Mouse (Mus musculus) mouse embryonic stem cell (cell line): ENCODE measurements around the gene Nol3.
"Not testable (repeated sequence)": the region's sequence is repeated elsewhere in the genome, so short reads cannot be mapped to it uniquely, and the experiment has no call there.

Experiments used
- in situ Hi-C, 2 experiments: fragments of 300-500 bp; cut with MboI; formaldehyde crosslinking; loops; 1 replicate in 1 of 2; 3 replicates in 1 of 2; pipeline ENCODE4 v1.14.3; 2019 to 2020; ENCODE audit warnings: low sequenced_read_pairs in 2 of 2, low pct_unique_long_range_greater_than_20kb in 1 of 2, mixed read lengths in 1 of 2; ENCODE audit not compliant: unreplicated experiment in 1 of 2

Nol3 gene

DNA sequence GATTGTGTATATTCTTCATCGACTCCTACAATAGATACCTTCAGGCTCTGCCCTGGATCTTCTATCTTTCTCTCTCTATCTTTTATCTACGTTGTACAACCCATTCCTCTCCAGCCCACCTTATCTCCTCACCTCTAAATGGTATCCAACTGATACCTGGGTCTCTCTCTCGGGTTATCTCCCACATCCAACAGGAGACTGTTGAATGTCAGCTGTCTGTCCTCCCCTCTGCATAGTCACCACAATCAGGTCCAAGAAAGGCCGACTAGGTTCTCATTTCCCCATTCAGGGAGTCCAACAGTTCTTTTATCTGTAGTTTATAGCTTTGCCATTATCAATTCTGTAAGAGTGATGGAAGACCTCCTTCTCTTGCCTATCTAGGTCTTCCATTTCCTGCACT, 6.3 kb downstream of the Nol3 start:
- in situ Hi-C loops = loop anchor here (10.0 kb wide), 3 partner anchors 147 to 217 kb away; partner anchors contain the start of gene Ces4a (in 1 of the 2)

DNA sequence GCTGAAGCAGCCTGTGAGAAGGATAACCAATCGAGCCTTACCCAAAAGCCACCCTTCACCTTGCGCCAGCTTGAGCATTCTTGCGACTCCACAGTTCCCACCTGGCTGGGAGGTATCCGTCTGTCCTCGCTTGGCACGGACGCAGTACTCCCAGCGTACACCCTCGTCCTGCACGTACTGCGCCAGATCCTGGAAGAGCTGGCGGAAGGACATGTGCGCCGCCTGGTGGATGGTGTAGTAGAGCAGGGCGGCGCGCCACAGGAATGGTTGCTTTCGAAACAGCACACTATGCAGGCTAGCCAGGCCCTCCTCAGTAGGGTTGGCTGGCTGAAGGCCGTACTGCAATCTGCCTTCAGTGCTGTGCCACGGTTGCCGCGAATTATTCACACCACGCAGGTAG, 7.1 kb downstream of the Nol3 start:
- in situ Hi-C loops = loop anchor here (10.0 kb wide), 3 partner anchors 148 to 218 kb away; partner anchors contain the start of gene Ces4a (in 1 of the 2)

DNA sequence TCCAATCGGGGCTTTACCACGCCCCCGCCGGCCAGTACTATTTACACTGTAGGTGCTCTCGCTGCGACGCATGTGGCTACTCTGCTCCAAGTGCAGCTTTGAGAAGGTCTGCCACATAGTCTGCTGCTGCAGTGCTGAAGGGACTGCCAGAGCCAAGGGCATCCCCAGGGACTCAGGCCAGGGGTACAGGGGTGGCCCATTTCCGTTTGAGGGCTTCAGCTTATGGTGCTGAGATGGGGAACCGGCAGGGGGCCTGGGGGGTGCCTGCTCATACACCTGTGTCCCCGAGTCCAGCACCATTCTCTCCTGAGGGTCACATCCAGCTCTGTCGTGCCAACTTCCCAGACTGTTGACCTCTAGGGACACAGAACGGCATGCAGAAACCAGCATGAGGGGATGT, 9.6 kb downstream of the Nol3 start:
- in situ Hi-C loops = loop anchor here (10.0 kb wide), 3 partner anchors 151 to 221 kb away; partner anchors contain the start of gene Ces4a (in 1 of the 2)

DNA sequence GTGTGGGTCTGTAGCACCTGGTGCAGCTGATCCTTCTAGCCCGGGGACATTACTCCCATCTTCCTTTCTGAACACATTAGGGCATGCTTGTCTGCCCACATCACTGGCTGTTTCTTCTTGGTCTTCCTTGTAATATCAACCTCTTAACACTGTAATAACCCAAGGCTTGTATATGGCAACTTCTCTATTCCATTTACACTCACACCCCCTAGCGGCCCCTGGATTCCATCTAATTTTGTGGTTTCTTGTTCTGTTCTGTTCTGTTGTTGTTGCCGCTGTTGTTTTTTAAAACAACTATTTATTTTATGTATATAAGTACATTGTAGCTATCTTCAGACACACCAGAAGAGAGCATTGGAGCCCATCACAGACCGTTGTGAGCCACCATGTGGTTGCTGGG, 11.0 kb downstream of the Nol3 start:
- in situ Hi-C loops = loop anchor here (10.0 kb wide), 3 partner anchors 152 to 222 kb away; partner anchors contain the start of gene Ces4a (in 1 of the 2)

DNA sequence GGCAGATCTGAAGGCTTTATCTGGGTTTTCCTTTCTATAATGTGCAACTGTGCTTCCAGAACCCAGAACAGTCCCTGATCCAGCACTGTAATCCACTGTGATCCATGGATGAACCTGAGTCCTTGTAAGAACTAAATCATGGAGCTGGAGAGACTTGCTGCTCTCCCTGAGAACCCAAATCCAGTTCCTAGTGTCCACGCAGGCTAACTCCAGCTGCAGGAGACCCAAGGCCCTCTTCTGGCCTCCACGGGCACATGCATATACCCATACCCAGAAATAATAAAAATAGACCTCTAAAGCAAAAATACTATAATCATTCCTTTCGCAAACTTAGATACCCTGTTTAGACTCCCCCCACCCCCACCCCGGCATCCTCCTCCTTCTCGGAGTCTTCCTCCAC, 12.3 kb downstream of the Nol3 start:
- in situ Hi-C loops = loop anchor here (10.0 kb wide), 3 partner anchors 153 to 223 kb away; partner anchors contain the start of gene Ces4a (in 1 of the 2)

DNA sequence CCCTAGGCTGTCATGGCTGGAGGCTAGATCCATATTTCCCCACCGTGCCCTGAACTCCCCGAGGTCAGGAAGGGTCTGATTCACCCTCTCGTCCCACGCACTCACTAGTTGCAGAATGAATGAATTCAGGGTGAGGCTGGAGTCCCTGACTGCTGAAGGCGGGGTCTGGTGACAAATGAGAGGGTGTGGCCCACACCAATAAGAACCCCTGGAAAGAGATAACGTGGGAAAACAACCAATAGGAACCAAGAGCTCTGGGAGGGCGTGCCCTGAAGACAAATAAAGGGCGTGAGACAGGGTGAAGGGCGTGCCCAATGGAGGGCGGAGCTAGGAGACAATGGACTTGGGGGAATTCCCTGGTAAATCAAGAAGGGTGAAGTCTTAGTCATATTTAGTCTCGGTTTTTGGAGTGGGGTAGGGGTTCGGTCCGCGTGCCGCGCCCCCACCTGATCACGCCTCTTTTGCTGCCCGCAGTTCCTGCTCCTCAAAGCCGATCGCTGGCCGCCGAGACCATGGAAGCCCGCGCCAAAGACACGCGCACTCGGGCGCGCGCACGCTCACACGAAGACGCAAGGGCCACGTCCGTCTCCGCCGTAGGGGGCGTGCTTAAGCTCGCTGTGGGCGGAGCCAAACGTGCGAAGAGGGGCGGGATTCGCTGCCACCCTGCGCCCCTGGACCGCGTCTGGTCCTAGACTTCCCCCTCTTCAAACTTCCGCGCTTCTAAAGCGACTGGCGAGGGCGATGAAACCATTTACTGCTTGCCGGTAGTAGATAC, 13.2 kb downstream of the Nol3 start:
- in situ Hi-C loops = loop anchor here (10.0 kb wide), 3 partner anchors 154 to 224 kb away; partner anchors contain the start of gene Ces4a (in 1 of the 2)

DNA sequence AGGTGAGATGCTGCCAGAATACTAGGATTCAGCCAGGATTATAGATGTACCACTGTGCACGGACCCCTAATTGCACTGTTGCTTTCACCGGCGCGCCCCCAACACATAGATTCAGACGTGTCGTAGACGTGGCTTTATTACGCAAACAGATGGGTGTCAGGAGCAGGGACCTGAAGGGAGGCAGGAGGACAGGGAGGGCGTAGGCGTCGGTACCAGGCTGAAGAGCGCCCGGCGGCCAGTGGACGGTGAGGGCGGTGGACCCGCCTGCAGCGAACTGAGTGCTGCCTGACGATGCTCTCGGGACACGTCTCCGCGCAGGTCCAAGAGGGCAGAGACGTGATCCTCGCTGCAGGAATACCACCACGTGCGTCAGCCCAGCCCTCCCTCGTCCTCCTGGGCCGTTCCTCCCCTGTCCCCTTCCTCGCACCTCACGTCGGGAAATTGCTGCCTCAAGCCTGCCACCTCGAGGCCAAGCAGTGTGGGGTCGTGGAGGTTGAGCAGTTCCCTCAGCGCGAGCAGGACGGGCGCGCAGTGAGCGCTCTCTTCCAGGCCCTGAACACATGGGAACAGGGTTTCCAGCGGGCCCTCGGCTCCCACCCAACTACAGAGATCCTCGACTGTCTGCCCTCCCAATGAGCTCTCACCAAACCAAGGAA, 14.0 kb downstream of the Nol3 start, which contains the start of gene 4931428F04Rik:
Gene 4931428F04Rik (minus strand): TSS at position 60 of the 656 bp plus-strand sequence.
- in situ Hi-C loops = loop anchor here (10.0 kb wide), 3 partner anchors 155 to 225 kb away; partner anchors contain the start of gene Ces4a (in 1 of the 2)

DNA sequence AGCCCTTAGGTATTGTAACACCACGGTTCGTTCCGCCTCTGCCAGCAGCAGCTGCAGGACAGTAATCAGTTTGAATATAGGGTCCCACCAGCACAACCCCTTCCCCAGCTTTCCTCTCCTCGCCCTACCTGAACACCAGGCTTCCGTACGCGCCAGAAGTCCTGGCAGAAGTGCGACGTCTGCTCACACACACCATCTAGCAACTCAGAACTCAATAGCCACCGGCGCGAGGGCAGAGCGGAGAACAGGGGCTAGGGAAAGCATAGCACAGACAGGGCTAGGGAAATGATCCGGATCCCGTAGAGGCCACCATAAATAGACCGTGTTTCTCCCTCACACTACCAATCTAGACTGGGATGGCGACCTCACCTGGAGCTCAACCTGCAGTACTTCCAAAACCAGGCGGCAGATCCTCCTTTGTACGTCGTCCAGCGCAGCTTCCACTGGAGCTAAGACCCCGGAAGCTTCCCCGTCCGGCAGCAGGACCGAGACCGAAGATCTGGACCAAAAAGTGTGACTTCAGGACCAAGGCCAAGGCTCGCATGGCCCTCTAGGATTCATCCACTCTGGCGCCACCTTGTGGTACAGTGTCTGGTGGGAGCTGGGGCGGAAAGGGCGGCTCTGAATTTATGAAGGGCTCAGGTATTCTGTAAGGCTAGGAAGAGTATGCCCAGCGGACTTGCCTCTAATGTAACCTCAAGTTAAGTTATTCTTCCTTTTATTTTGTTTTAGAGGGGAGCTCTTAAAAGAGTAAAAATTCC, 14.8 kb downstream of the Nol3 start:
- in situ Hi-C loops = no loop called here

DNA sequence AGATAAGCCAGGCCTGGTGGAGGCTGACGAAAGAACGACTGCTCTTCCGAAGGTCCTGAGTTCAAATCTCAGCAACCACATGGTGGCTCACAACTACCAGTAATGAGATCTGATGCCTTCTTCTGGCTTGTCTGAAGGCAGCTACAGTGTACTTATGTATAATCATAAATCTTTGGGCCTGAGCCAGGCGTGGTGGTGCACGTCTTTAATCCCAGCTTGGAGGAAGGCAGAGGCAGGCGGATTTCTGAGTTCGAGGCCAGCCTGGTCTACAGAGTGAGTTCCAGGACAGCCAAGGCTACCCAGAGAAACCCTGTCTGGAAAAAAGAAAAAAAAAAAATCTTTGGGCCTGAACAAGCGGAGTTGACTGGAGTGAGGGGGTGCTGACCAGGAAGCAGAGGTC, 15.4 kb downstream of the Nol3 start:
- in situ Hi-C loops = not testable (repeated sequence)

DNA sequence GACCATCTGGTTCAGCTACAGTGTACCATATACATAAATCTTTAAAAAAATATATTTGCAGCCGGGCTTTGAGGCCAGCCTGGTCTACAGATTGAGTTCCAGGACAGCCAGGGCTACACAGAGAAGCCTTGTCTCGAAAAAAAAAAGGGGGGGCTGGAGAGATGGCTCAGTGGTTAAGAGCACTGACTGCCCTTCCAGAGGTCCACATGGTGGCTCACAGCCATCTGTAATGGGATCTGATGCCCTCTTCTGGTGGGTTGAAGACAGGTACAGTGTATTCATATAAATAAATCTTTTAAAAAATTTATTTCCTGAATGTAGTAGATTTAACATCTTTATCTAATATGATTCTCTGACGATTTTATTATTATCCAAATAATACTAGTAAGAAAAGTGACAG, 15.9 kb downstream of the Nol3 start:
- in situ Hi-C loops = not testable (repeated sequence)

DNA sequence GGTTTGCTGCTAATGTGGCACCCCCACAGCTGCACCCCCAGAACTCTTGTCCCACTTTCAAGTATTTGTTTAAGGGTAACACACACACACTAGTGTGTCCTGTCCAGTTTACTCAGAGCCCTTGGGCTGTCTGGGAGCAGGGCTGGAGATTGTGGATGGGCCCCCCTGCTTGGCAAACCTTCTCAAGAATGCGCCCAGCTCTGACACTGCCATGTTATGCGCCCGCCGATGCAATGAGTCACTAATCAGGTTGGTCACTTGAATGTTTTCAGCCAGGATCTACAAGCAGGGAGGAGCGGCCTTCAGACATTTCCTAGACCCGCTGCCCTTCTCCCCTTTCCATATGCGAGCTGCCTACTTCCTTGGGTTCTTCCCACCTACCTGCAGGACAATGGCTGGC, 16.5 kb downstream of the Nol3 start:
- in situ Hi-C loops = no loop called here

DNA sequence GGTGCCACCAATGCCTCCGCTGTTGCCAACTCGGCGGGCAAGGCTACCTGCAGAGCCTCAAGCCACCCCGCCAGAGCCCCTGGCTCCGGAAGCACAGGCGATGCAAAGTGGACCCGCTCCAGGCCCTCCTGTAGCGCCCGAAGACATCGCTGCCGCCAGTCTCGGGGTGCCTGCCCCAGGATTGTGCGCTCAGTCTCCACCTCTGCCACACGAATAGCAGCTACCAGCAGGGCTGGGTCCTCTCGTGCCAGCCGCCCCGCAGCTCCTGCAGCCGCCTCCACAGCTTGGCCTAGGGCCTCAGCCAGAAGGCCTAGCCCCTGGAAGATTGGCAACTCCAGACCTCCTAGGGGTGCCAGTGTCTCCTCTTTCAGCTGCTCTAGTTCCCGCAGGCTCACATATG, 17.5 kb downstream of the Nol3 start:
- in situ Hi-C loops = no loop called here

DNA sequence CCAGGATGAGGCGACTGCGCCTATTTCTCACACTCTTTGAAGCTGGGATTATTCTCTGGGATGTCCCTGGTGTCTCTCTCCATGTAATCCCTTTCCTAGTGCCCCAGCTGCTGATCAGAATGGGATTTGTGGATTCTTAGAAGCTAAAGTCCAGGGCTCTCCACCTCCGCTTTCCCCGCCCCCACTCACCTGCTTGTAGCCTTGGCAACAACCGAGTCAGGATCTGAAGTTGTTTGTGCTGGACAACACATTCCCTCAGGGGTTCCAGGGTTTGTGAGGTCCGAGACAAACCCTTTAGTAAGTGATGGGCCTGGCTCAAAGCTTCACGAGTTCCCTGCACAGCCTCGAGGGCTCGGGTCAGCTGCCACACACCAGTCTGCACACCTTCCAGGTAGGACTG, 18.8 kb downstream of the Nol3 start:
- in situ Hi-C loops = no loop called here

DNA sequence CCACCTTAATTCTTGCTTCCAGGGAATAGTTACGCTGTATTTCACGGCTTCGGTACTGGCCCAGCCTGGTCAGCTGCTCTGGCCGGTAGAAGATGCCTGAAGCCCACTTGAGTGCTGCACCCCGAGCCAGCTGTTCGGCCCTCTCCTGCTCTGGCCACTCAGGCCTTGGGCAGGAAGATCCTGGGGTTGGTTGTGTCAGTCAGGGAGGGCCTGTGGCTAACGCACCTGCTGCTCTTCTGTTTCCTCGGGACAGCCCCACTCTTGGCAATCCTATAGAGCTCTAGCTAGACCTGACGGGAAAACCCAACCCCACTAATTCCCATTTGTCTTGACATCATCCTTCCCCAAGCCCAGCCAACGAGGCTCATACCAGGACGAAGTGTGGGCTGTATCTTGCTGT, 19.3 kb downstream of the Nol3 start:
- in situ Hi-C loops = no loop called here

DNA sequence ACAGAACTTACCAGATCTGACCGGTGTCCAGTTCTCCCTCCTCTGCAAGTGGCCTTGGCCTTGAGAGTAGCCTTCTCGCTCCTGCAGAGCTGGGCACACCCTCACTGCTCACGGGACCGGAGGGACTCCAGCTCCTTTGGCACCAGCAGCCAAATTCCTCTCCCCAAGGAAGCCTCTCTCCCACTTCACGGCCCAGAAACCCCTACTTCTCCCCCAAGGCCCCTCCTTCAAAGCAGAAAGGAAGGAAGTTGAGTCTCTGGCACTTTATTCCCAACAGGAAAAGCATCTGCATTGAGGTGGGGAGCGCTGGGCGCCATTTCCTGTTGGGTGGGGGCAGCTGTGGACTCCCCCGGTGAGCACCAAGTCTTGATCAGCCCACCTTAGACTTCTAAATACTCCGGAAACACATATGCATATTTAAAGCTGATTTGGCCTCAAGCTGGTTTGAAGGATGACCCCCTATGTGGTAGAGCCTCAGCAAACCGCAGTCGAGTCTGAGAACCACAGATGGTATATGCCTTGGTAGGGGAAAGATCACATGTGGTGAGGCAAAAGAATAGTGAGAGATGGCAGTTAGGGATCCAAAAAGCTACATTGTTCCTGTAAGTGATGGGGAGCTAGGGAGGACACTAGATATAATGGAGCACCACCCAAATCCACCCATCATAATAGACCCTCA, 20.1 kb downstream of the Nol3 start, which contains the start of gene Exoc3l:
Gene Exoc3l (minus strand): TSS at position 207 of the 679 bp plus-strand sequence.
- in situ Hi-C loops = no loop called here

DNA sequence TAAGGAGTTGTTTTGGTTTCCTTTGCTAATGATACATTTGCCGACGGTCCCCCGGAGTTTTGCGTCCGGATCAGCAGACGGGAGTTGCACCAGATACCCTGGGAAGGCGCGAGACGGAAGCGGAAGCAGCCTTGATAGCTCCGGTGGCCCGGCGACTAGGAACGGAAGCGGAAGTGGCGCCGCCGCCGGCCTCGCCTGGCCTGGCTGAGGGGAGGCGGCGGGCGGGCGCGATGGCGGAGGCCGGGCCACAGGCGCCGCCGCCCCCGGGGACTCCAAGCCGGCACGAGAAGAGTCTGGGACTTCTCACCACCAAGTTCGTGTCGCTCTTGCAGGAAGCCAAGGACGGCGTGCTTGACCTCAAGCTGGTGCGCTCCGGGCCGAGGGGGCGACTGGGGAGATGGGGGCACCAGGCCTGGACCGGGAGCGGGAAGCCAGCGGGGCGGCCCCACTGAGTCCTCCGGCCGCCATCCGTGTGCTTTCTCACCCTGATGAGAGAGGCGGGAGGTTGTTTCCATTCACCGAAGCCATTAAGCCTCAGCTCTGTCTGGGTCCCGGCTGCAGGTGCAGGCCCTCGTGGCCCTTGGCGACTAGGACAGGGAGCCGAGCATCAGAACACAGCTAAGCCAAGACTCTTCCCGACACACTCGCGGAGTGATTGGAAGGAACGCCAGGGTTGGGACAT, 21.7 kb downstream of the Nol3 start, which contains the start of gene E2f4:
Gene E2f4 (plus strand): TSS at position 153 of the 682 bp plus-strand sequence.
- in situ Hi-C loops = no loop called here
